Mouse (Mus musculus) v-Abl transformed pro-B cells (cell line): Measurements from ENCODE around the gene Mettl8.

ENCODE experiments used
- in situ Hi-C, 2 experiments: fragments of 400-800 bp; cut with MboI; formaldehyde crosslinking; loops; one replicate each; pipeline ENCODE4 v1.15.1; 2025; ENCODE audit not compliant: unreplicated experiment in 2 of 2

The Mettl8 gene

DNA sequence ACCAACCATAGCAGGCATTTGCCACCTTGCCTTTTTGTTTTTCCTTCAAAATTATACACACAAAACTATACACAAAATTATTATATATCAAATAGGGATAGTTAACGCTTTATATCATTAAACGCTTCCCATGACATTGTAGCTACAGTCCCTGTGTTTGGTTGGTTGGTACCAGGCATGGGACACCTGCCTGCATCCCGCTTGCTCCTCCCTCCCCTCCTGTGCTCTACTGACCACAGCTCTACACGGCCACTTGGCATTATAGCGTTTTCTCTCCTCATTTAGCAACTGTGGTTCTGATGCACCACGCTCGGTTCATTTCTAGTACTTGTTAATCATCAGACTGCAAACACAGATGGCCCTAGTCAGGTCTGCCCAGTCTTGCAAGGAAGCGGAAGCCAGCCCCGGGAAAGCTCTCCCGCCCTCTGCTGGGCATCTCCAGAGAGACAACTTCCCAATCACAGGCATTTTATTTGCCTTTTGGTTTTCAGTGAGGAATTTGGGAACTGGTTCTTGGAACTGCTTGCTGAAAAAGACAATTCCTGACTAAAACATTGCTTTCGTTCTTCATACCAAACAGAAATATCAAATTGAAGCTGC is 15.8 kb downstream of the Mettl8 start:
- in situ Hi-C loops = loop anchor here (10.0 to 25.0 kb wide), 3 partner anchors 205 to 335 kb away; no protein-coding TSS in a partner anchor

DNA sequence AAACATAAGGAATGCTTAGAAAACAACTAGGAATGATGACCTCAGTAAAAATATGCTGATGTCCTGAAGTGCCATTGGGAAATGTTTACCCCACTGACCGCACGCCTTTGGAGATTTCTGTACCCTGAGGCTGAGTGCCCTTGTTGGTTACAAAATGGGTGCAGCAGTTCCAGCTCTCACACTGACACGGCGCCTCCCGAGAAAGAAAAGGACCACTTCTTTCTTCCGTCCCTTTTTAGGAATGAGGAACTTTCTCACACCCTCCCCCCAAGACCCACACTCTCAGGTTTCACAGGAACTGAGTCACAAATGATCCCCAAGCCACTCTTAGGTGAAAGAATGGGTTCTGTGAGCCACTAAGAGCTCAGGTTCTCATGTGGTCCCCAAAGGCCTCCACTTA is 17.9 kb downstream of the Mettl8 start:
- in situ Hi-C loops = loop anchor here (10.0 to 25.0 kb wide), 2 partner anchors 203 to 250 kb away; no protein-coding TSS in a partner anchor

DNA sequence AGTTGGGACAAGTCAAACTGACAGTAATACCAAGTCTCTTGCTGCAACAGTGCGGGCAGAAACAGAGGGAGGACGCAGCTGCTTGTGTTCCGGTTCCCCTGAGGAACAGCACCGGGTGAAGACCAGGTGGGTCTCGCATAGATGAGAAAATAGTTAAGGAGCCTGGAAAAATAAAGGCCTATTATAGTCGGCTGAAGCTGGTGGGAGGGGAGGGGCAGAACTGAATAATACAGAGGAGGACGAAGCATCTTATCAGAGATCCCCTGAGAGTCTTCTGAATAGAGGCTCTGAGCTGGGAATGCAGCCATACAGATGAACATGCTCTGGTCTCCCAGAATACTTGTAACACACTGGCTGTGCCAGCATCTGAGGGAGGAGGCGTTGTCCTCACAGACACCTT is 21.4 kb downstream of the Mettl8 start:
- in situ Hi-C loops = loop anchor here (5.0 to 25.0 kb wide), 3 partner anchors 197 to 247 kb away; no protein-coding TSS in a partner anchor

GRCm38 (mm10) chr2:71033014-71033413 is 22.4 kb downstream of the Mettl8 start:
- in situ Hi-C loops = loop anchor here (5.0 to 25.0 kb wide), 3 partner anchors 196 to 246 kb away; no protein-coding TSS in a partner anchor

DNA sequence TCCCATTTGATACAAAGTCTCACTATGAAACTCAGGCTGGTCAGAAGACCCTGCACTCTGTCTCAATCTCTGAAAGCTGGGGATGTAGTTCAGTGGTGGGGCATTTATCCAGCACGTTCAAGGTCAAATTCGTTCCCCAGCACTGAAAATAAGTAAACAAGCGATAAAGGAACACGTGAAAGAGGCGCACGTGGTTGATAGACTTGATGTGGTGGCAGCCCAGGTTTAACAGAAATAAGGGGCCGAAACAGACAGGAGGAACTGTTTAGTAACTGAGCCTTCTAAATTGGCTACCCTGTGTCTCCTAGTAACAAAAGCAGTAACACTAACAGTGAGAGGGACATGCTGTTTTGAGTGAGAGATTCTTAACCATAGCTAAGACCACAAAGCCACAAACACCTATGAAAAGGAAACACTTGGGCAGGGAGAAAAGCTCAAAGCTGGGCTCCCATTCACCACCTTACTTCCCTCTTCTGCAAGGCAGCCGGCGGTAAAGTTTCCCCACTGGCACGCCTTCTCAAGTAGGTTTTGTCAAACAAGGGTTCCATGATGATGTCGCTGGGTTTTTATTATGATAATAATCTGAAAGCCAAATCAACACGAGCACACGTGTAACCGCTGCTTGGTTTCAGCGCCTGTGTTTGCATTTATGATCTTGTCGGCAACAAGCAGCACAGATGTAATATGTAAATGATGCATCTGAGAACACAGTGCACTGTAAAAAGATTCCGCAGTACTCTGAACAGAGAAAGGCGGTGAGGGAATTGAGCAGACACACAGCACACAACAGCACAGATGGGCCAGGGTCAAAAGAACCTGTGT is 23.2 kb downstream of the Mettl8 start:
- in situ Hi-C loops = loop anchor here (5.0 to 25.0 kb wide), 3 partner anchors 195 to 245 kb away; no protein-coding TSS in a partner anchor

DNA sequence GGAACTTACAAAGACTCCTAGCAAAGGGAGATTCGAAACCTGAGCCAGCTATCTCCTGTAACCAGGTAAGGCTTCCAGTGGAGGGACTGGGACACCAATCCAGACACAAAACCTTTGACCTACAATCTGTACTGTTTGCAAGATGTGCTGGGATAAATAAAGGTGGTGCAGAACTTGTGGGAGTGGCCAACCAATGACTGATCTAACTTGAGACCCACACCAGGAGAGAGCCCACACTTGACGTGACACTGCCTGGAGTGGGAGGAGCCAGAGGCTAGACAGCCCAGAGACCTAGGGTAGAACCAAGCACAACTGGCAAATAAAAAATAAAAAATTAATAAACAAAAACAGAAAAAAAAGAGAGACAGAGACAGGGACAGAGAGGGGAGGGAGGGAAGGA is 24.7 kb downstream of the Mettl8 start:
- in situ Hi-C loops = loop anchor here (5.0 to 25.0 kb wide), 3 partner anchors 193 to 243 kb away; no protein-coding TSS in a partner anchor

DNA sequence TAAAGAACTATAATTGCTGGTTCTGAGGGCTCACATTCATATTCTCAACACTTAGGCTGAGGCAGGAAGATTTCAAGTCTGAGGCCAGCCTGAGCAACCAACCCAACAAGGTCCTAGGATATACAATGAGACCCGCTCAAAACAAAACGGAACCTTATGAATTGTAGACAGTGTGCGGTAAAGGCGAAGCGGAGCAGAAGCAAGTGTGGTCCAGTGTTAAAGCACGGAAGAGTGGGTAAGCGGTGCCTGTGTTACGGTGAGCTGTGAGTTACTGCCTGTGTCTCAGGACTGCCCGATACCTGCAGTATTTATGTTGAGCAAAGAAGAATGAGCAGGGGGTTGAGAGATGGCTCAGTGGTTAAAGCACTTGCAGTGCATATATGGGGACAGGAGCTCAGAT is 27.8 kb downstream of the Mettl8 start:
- in situ Hi-C loops = loop anchor here in 1 of 2 experiments (5.0 to 25.0 kb wide), 2 partner anchors 60 to 240 kb away; no protein-coding TSS in a partner anchor

DNA sequence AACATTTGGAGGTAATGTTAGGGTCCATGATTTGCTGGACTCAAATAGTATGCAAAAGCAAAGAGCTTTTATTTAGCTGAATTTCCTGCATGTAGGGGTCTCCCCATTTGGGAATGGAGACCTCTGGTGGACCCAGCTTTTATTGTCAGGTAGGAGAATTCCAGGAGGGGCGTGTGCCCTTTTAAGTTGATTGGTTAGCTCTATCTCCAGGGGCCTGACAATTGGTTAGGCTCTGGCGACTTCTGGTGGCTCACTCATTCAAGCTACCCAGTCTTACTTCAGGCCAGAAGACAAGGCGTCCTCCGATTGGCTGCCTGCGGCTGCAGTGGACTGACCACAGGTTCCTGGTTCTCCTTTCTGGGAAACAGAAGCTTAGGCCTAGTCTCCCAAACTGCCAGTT is 28.6 kb downstream of the Mettl8 start:
- in situ Hi-C loops = loop anchor here in 1 of 2 experiments (5.0 to 25.0 kb wide), 2 partner anchors 59 to 239 kb away; no protein-coding TSS in a partner anchor

GRCm38 (mm10) chr2:71025576-71026315 is 29.6 kb downstream of the Mettl8 start:
- in situ Hi-C loops = loop anchor here in 1 of 2 experiments (5.0 to 25.0 kb wide), 2 partner anchors 58 to 238 kb away; no protein-coding TSS in a partner anchor

- in situ Hi-C loops = no loop called here
Observed at GRCm38 (mm10) chr2:71023986-71024385, 31.4 kb downstream of the Mettl8 start.

- in situ Hi-C loops = no loop called here
Observed at GRCm38 (mm10) chr2:71022991-71023390, 32.4 kb downstream of the Mettl8 start.

GRCm38 (mm10) chr2:71020674-71021073 is 34.7 kb downstream of the Mettl8 start:
- in situ Hi-C loops = no loop called here

GRCm38 (mm10) chr2:71019704-71020375 is 35.5 kb downstream of the Mettl8 start:
- in situ Hi-C loops = no loop called here

DNA sequence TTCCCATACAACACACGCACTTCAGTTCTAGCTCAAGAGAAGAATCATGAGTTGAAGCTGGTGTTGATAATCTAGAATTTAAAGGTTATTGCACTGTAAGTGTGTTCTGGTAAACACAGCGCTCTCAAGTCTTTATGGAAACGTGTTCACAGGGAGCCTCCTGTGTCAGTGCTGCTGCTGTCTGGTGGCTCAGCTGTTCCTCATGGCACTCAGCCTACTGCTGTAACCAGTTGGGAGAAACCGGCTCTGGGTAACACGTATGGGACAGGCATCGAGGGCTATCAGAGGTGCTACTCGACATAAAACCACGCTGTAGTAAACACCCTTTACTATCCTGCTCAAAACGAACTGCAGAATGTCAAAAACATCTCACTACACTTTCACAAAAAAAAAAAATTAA is 36.1 kb downstream of the Mettl8 start:
- in situ Hi-C loops = no loop called here

- in situ Hi-C loops = no loop called here
Observed at GRCm38 (mm10) chr2:71013521-71013920, 41.9 kb downstream of the Mettl8 start.

- in situ Hi-C loops = no loop called here
Observed at GRCm38 (mm10) chr2:71011816-71012215, 43.6 kb downstream of the Mettl8 start.

DNA sequence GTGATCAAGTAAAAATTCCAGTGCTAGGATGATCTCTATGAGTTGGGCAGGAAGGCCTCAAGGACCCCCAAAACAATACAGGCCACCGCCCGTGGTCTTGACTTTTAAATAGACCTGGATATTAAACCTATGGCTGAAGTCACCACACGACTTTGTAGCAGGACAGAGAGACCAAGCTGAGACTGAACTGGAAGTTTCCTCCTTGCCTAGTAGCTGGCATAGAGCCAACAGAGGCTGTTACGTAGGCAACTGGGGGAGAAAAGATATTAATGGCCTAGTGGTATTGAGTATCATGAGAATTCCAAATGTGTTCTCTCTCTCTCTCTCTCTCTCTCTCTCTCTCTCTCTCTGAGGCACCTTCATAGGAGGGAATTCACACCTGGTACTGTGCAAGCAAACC is 51.0 kb downstream of the Mettl8 start:
- in situ Hi-C loops = no loop called here

DNA sequence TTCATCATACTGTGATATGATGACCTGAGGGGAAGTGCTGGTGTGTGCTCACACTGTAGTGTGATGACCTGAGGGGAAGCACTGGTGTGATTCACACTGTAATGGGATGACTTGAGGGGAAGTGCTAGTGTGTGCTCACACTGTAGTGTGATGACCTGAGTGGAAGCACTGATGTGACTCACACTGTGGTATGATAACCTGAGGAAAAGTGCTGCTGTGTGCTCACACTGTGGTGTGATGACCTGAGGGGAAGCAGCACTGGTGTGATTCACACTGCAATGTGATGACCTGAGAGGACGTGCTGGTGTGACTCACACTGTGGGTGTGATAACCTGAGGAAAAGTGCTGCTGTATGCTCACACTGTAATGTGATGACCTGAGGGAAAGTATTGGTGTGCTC is 52.9 kb downstream of the Mettl8 start:
- in situ Hi-C loops = no loop called here

- in situ Hi-C loops = no loop called here
Observed at GRCm38 (mm10) chr2:70998771-70999170, 56.6 kb downstream of the Mettl8 start.

DNA sequence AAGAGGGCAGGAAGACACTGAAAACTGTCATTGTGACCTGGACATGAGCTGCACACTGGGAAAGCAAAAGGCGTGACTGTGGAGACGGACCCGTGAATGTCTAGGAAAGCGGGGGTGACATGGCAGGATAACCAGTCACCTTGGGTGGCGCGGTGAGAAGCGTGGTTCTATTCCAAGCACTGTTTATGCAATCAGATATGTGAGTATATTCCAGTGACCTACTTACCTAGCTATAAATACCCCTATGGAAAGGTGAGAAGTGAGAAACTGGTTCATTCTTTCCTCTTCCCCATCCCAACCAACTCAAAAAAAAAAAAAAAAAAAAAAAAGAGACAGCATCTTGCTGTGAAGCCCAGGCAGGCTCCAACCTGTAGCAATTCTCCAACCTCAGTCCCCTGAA is 58.9 kb downstream of the Mettl8 start:
- in situ Hi-C loops = no loop called here
